Mouse (Mus musculus) cortical plate, adult 2 months (tissue): ENCODE results near the gene Mllt10.

Experiments used
- CTCF ChIP-seq: fragments of 200-500 bp; IDR thresholded peaks from 2 replicates; pipeline ENCODE4 v1.5.1; 2011; ENCODE audit warnings: mild to moderate bottlenecking, control low read depth, low read length; ENCODE audit not compliant: insufficient read depth; ENCODE audit errors: extremely low read depth
- POLR2A ChIP-seq: fragments of 200-500 bp; IDR thresholded peaks from 2 replicates; pipeline ENCODE4 v1.6.1; 2011; ENCODE audit warnings: mild to moderate bottlenecking, low read length, control low read depth; ENCODE audit not compliant: insufficient read depth; ENCODE audit errors: extremely low read depth

GRCm38 (mm10) chr2:18138131-18138530 lies 83.1 kb downstream of the Mllt10 start:
- TF ChIP-seq CTCF (no peak), POLR2A (no peak)
